Mouse (Mus musculus) neutrophil, adult 5-6 weeks (primary cell): Measurements from ENCODE around the gene Tbc1d5. TPM values are rescaled to one million over a fixed set of nuclear protein-coding genes. Genes with fewer than 3 reads are reported as not detected.

Experiments used
- ATAC-seq: fragments of 151-379, 151-347 bp; 2 replicates; pipeline ENCODE4 v1.8.0; 2017; ENCODE audit warnings: mild to moderate bottlenecking, moderate TSS enrichment; ENCODE audit not compliant: insufficient number of reproducible peaks, poor library complexity, low FRiP score, severe bottlenecking; ENCODE audit errors: extremely low read depth
- total RNA-seq: library from RNA; stranded (forward); fragments of 200-1000 nt; gene quantifications from 2 replicates; pipeline ENCODE4 v1.2.3, GENCODE M21; 2017

Gene Tbc1d5
- total RNA-seq, 1 experiment from 2014 or later, result 48.0 TPM

- ATAC-seq, result no peak
Observed at GRCm38 (mm10) chr17:51144983-51145382, 34.2 kb downstream of the Tbc1d5 start.

DNA sequence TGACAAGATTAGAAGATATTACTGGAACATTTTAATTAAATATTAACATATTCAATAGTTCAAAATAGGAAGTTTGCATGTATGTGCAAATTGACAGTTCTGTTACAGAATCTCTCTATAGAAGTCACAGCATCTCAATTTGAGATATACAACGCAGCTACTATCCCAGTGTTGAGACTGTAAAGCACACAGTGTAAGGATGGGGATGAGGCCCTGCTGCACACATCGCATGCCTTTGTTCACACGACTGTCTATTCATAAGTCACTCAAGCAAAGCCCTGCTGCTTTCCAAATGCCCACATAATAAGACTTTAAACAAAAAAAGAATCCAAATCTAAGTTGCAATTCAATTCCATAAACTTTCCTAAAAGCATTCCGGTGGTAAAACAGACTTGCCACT lies 37.1 kb downstream of the Tbc1d5 start:
- ATAC-seq, result no peak

DNA sequence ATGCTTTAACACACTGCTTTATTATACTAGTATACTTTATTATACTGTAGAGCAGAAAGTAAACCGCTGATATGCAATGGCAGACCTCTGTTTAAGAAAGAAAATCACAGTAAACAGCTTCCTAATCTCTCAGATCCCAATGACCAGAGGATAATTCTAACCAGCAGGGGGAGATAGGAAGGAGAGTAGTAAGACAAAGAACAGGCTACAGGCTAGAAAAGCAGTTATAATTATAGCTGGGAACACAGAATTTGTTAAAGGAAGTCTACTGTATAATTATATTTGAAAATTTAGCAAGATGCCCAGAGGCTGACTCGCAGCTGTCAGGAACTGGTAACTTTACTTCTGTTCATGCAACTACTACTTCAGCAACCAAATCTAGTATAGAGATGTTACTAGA lies 68.0 kb downstream of the Tbc1d5 start:
- ATAC-seq, result no peak

GRCm38 (mm10) chr17:51104294-51104693 lies 74.9 kb downstream of the Tbc1d5 start:
- no peak for ATAC-seq

DNA sequence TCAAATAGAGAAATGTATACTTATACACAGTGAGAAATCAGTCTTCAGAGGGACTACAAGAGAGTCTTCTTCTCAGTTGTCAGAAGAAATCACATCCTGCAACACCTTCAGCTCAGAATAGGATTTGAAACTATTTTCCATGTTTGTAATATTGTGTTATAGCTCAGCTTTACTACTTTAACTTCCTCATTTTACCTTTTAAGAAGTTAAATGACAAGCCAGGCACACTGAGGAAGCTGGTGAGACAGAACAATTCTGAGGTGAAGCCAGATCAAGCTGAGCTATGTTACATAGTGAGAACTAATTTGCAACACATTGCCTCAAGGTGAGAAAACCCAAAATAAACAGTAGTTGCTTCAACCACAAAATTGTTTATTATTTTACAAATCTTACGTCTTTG lies 135.3 kb downstream of the Tbc1d5 start:
- ATAC-seq, result peak; percentile 63; the same call in 1 of the 2 replicates

DNA sequence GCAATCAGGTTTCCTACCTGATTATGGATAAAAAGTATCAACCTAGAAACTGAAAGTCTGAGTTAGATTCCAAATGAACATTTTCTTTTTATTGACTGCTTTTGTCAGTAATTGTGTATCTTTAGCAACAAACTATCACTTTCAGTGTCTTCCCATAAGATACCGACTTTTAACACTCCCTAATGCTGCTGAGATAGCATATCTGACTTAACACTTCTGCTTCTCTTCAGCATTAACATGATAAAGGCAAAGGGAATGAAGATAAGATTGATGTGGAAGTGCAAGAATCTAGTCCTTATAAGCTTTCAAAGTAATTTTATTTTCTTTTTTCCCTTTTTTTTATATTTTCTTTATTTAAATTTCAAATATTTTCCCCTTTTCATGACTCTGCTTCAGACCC lies 138.3 kb downstream of the Tbc1d5 start:
- no peak for ATAC-seq

- ATAC-seq, result no peak
Observed at GRCm38 (mm10) chr17:51023227-51023626, 155.9 kb downstream of the Tbc1d5 start.

DNA sequence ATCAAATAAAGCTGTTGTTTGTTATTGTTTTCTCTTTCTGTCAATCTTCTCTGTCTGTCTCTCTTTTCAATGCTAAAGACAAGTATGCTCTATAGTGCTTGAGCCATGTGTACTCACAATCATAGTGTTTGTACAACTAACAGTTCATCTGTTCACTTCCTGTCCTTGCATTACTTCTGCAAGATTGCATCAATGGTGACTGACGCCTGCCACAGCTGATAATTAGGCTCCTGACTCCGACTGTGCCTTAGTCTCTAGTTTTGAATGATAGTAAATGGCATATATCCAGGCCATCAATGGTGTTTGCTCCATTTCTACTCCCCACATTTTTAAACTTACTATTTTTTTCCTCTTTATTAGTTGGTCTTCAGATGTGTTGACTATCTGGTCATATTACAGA lies 162.8 kb downstream of the Tbc1d5 start:
- 0 out of 2 replicates have a peak, but pooled peaks have one; percentile 30 for ATAC-seq

GRCm38 (mm10) chr17:51013908-51014307 lies 165.2 kb downstream of the Tbc1d5 start:
- no peak for ATAC-seq

- ATAC-seq, result no peak
Observed at GRCm38 (mm10) chr17:51003179-51003578, 176.0 kb downstream of the Tbc1d5 start.

DNA sequence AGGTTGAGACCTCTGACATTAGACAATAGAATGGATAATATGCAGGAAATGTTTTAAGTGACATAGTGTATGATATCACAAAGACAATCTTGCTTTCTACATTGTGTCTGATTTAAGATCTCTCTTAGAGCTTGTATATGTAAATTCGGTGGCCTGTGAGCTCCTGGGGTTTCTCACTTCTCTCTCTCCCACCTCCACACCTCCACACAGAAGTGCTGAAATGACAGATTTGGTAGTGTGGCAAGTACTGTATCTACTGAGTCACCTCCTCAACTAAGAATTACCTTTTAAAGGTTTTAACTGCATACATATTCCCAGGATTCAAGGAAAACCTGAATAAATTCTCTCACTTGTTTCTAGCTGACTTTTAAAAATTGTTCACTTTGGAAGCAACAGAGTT lies 180.9 kb downstream of the Tbc1d5 start:
- no peak for ATAC-seq

DNA sequence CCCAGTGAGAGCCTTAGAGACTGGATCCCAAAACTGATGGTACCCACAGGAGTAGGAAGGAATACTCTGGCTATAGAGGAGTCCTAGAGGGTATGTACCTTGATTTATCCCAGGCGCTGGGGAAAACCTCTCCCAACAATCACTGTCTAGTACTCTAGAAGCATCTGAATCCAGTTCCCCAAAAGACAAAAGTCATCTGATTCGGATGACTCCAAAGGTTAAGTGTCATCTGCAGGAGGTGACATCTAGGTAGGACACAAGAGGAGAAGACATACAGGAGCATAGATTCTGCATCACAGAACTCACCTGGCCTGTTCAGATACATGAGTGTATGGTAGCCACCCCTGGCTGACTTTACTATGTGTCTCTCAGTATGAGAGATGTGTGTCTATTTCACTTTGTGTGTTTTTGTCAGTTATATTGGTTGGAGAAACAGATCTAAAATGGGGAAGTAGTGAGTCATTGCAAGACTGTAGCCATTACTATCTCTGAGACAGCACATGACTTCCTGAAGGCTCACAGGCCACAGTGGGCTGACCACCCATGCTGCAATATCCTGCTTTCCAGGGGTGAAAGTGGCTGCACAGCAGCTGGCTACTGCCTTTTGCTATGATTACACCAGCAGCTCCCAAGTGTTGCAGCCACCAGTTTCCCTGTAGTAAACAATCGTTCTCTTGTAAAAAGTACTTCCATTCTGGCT lies 185.7 kb downstream of the Tbc1d5 start:
- ATAC-seq, result peak; percentile 97

DNA sequence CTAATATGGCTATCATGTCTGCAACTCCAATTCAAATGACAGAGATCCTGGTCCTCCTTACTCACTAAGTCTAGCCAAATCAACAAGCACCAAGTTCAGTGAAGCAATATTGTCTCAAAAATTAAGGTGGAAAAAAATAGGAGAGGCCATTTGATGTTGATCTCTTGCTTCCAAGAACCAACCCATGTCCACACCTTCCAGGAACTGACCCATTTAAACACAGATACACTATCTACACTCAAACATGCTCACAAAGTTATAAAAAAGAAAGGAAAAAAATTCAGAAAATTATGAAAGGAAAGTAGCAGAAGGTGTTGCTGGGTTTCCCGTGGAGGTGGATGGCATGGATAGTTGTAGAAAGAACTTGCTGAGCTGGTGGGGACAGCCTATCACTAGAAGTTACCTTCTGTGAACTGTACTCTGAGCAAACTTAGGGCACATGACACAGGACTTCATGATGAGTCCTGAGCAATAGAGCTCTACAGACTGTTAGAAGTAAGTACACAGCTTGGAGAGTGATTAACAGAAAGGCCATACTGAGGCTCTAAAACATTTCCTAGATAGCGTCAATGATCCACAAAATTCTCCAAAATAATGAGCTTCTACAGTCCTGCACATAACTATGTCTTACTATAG lies 188.3 kb downstream of the Tbc1d5 start:
- ATAC-seq, result no peak

- ATAC-seq, result peak; percentile 72; the same call in 1 of the 2 replicates
Observed at GRCm38 (mm10) chr17:50987935-50988334, 191.2 kb downstream of the Tbc1d5 start.

- ATAC-seq, result no peak
Observed at GRCm38 (mm10) chr17:50981933-50982332, 197.2 kb downstream of the Tbc1d5 start.

DNA sequence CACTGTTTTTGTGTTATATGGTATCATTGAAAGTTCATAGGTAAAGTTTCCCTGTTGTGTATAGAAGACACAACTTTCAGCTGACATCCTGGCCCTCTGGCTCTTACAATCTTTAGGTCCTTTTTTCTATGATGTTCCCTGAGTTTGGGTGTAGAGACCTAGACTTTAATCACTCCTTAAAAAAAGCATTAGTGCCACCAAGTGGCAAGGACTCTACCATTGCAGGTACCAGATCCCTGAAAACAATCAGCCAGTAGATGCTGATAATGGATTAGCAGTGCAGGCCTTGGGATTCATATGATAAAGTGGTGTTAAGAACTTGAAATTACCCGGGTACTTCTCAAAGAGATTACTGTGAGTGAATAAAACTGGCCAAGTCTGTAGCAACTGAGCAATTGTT lies 207.0 kb downstream of the Tbc1d5 start:
- peak; percentile 36; the same call in 1 of the 2 replicates for ATAC-seq

GRCm38 (mm10) chr17:50966147-50966546 lies 213.0 kb downstream of the Tbc1d5 start:
- no peak for ATAC-seq

DNA sequence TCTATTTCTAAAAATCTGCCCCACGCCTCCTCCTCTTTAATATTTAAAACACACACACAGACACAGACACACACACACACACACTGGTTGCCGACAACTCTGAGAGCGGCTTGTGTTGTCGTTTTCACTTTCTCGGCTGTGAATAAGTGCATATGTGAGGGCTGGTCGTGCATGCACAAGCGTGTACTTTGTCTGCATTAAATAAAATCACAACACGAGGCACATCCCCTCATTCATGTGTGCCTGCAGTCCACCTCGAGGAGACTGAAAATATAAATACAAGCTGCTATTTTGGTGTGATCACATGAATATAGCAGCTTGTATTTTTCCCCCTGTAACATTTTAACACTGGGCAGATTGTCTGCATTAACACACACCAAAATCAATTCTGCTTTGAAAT lies 224.8 kb downstream of the Tbc1d5 start:
- no peak for ATAC-seq

DNA sequence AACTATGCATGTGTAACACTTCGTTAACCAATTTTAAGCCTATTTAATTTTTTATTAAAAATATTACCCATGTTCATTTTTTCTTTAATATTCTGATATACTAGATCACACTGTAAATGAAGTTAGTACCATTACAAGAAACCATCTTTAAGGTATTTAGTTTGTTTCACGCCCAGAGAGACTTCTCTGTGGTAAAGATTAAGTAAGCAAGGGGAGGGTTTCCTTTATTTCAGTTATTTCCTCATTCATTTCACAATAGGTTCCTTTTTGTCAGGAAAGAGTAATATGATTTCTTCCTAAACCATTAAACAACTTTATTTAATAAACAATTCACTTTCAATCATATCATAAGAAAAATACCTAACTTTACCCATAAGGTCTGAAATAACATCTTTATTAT lies 256.8 kb downstream of the Tbc1d5 start:
- 0 out of 2 replicates have a peak, but pooled peaks have one; percentile 23 for ATAC-seq

DNA sequence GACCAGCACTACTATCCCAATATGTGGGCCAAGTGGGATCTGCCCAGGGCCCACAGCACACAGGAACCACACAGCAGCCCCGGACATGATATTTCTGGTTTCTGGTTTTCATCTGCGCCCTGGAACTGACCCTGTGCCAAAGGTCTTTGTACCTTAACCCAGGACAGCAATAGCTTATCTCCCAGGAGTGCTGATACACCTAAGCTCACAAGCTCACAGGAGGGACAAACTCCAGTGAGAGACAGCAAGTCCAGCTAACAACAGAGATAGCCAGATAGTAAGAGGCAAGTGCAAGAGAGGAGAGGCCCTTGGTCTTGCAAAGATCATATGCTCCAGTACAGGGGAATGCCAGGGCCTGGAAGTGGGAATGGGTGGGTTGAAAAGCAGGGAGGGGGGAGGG lies 263.9 kb downstream of the Tbc1d5 start:
- ATAC-seq, result no peak
